Mouse (Mus musculus) erythroid progenitor cell, adult 5-6 weeks (primary cell): ENCODE measurements around the gene 6430531B16Rik. TPM values are rescaled to one million over a fixed set of nuclear protein-coding genes. Genes with fewer than 3 reads are reported as not detected.

Experiments used
- ATAC-seq: replicated peaks from 2 replicates; pipeline ENCODE4 v1.8.0; 2016; ENCODE audit warnings: moderate number of reproducible peaks, mild to moderate bottlenecking, moderate TSS enrichment, inconsistent platforms; ENCODE audit not compliant: poor library complexity, low FRiP score, severe bottlenecking
- total RNA-seq, 2 experiments: library from RNA; stranded (forward) in 1 of 2; stranded (reverse) in 1 of 2; fragments of 150-400 nt in 1 of 2; fragments of 186-747, 209-891 nt in 1 of 2; gene quantifications; 2 replicates each; pipeline versions ENCODE4 v1.2.3 to v1.2.4; 2015 to 2017; ENCODE audit warnings: low replicate concordance in 2 of 2

Gene 6430531B16Rik
- total RNA-seq, 2 experiments from 2014 or later, result not detected

- ATAC-seq, result no peak
Observed at GRCm38 (mm10) chr7:139944291-139945240, 34.0 kb downstream of the 6430531B16Rik start.

DNA sequence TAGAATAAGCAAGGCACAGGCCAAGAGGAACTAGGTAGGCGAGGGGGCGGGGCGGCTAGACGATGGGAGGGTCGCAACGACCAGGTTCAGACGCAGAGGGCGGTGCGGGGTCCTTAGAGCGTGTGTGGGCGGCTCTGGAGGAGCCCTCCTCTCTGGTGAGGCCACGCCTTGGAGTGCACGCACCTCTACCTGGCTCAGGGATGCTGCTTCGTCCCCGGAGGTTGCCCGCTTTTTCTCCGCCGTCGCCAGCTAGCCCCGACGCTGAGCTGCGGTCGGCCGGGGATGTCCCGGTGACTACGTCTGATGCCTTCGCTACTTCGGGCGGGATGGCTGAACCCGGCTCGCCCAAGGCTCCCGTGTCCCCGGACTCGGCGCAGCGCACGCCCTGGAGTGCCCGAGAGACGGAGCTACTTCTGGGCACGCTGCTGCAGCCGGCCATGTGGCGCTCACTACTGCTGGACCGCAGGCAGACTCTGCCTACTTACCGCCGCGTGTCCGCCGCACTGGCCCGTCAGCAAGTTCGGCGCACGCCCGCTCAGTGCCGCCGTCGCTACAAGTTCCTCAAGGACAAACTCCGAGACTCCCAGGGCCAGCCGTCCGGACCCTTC, 34.8 kb downstream of the 6430531B16Rik start, which contains the start of gene Utf1:
Utf1 (plus strand) TSS at position 116 of the 608 bp plus-strand sequence.
- ATAC-seq, result no peak

GRCm38 (mm10) chr7:139940476-139941209, 37.9 kb downstream of the 6430531B16Rik start:
- no peak for ATAC-seq

DNA sequence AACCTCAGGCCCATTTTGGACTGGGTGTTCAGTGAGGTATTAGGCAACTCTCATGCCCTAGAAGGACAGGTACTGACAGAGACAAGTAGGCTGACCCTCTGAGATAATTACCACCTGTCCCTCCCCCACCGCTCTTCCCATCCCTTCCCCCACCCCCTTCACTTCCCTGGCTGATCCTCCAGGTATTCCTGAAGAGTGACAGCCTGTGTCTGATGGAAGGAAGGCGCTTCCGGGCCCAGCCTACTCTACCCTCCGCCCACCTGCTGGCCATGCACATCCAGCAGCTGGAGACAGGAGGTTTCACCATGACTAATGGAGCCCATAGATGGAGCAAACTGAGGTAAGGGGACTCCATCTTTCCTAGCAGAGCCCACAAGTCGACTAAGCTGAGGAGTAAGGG, 40.7 kb downstream of the 6430531B16Rik start:
- ATAC-seq, result no peak

DNA sequence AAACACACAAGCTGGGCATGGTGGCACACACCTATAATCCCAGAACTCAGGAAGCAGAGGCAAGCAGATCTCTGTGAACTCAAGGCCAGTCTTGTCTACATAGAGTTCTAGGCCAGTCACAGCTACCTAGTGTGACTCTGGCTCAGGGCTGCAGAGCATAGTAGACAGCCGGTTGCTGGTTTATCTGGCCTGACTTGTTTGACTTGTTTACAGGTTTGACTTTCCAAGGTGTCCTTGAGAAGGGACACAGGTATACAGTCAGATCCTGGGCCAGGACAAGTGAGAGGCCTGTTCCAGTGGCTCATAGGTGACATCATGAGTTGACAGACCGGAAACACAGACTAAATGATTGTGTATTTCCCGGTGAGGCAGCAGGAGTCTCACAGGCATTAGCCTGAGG, 41.4 kb downstream of the 6430531B16Rik start:
- no peak for ATAC-seq

- no peak for ATAC-seq
Observed at GRCm38 (mm10) chr7:139936705-139937104, 41.9 kb downstream of the 6430531B16Rik start.

GRCm38 (mm10) chr7:139930732-139931131, 47.8 kb downstream of the 6430531B16Rik start:
- ATAC-seq, result no peak

Other genes starting within 250 kb of the 6430531B16Rik start
- gene Adgra1, start 144.6 kb downstream of the 6430531B16Rik start, total RNA-seq (2015; ENCODE audit: low replicate concordance), result not detected in 2 replicates
- gene Adgra1, start 144.6 kb downstream of the 6430531B16Rik start, total RNA-seq (2017; ENCODE audit: low replicate concordance), result not detected in 2 replicates
- gene Kndc1, start 84.1 kb downstream of the 6430531B16Rik start, total RNA-seq (2015; ENCODE audit: low replicate concordance), result not detected in 2 replicates
- not detected in 2 replicates for gene Kndc1, start 84.1 kb downstream of the 6430531B16Rik start, total RNA-seq (2017; ENCODE audit: low replicate concordance)
- gene Utf1, start 35.0 kb downstream of the 6430531B16Rik start, total RNA-seq (2015; ENCODE audit: low replicate concordance), result not detected in 2 replicates
- gene Utf1, start 35.0 kb downstream of the 6430531B16Rik start, total RNA-seq (2017; ENCODE audit: low replicate concordance), result not detected in 2 replicates
- gene Adam8, start 13.8 kb upstream of the 6430531B16Rik start, total RNA-seq (2015; ENCODE audit: low replicate concordance), result 9.2 and 9.4 TPM in 2 replicates
- 3.3 and 5.2 TPM in 2 replicates for gene Adam8, start 13.8 kb upstream of the 6430531B16Rik start, total RNA-seq (2017; ENCODE audit: low replicate concordance)
- 12.6 and 33.1 TPM in 2 replicates for gene Zfp511, start 57.6 kb upstream of the 6430531B16Rik start, total RNA-seq (2015; ENCODE audit: low replicate concordance)
- gene Zfp511, start 57.6 kb upstream of the 6430531B16Rik start, total RNA-seq (2017; ENCODE audit: low replicate concordance), result 4.0 and 12.8 TPM in 2 replicates
- 18.0 and 24.1 TPM in 2 replicates for gene Tubgcp2, start 57.9 kb upstream of the 6430531B16Rik start, total RNA-seq (2015; ENCODE audit: low replicate concordance)
- gene Tubgcp2, start 57.9 kb upstream of the 6430531B16Rik start, total RNA-seq (2017; ENCODE audit: low replicate concordance), result 26.9 and 48.3 TPM in 2 replicates
- gene Msx3, start 70.3 kb upstream of the 6430531B16Rik start, total RNA-seq (2015; ENCODE audit: low replicate concordance), result not detected in 2 replicates
- gene Msx3, start 70.3 kb upstream of the 6430531B16Rik start, total RNA-seq (2017; ENCODE audit: low replicate concordance), result not detected in 2 replicates
- not detected in 2 replicates for gene Caly, start 103.8 kb upstream of the 6430531B16Rik start, total RNA-seq (2015; ENCODE audit: low replicate concordance)
- gene Caly, start 103.8 kb upstream of the 6430531B16Rik start, total RNA-seq (2017; ENCODE audit: low replicate concordance), result not detected in 2 replicates
- gene Prap1, start 114.6 kb upstream of the 6430531B16Rik start, total RNA-seq (2015; ENCODE audit: low replicate concordance), result not detected in 2 replicates
- not detected in 2 replicates for gene Prap1, start 114.6 kb upstream of the 6430531B16Rik start, total RNA-seq (2017; ENCODE audit: low replicate concordance)
- not detected in 2 replicates for gene Fuom, start 123.7 kb upstream of the 6430531B16Rik start, total RNA-seq (2015; ENCODE audit: low replicate concordance)
- not detected in 2 replicates for gene Fuom, start 123.7 kb upstream of the 6430531B16Rik start, total RNA-seq (2017; ENCODE audit: low replicate concordance)
- 6.8 TPM in 1 of 2 replicates, not detected in the other for gene Paox, start 137.0 kb upstream of the 6430531B16Rik start, total RNA-seq (2015; ENCODE audit: low replicate concordance)
- gene Paox, start 137.0 kb upstream of the 6430531B16Rik start, total RNA-seq (2017; ENCODE audit: low replicate concordance), result 2.0 and 2.8 TPM in 2 replicates
- 16.2 and 20.1 TPM in 2 replicates for gene Echs1, start 137.7 kb upstream of the 6430531B16Rik start, total RNA-seq (2015; ENCODE audit: low replicate concordance)
- 8.6 and 12.6 TPM in 2 replicates for gene Echs1, start 137.7 kb upstream of the 6430531B16Rik start, total RNA-seq (2017; ENCODE audit: low replicate concordance)
- gene Mtg1, start 158.8 kb upstream of the 6430531B16Rik start, total RNA-seq (2015; ENCODE audit: low replicate concordance), result 7.6 TPM in 1 of 2 replicates, not detected in the other
- gene Mtg1, start 158.8 kb upstream of the 6430531B16Rik start, total RNA-seq (2017; ENCODE audit: low replicate concordance), result 1.4 TPM in 1 of 2 replicates, not detected in the other
- gene Sprn, start 176.1 kb upstream of the 6430531B16Rik start, total RNA-seq (2015; ENCODE audit: low replicate concordance), result not detected in 2 replicates
- not detected in 2 replicates for gene Sprn, start 176.1 kb upstream of the 6430531B16Rik start, total RNA-seq (2017; ENCODE audit: low replicate concordance)
- not detected in 2 replicates for gene Olfr522, start 186.0 kb upstream of the 6430531B16Rik start, total RNA-seq (2015; ENCODE audit: low replicate concordance)
- gene Olfr522, start 186.0 kb upstream of the 6430531B16Rik start, total RNA-seq (2017; ENCODE audit: low replicate concordance), result not detected in 2 replicates
- not detected in 2 replicates for gene Olfr523, start 194.5 kb upstream of the 6430531B16Rik start, total RNA-seq (2015; ENCODE audit: low replicate concordance)
- gene Olfr523, start 194.5 kb upstream of the 6430531B16Rik start, total RNA-seq (2017; ENCODE audit: low replicate concordance), result not detected in 2 replicates
- not detected in 2 replicates for gene Olfr524, start 227.2 kb upstream of the 6430531B16Rik start, total RNA-seq (2015; ENCODE audit: low replicate concordance)
- not detected in 2 replicates for gene Olfr524, start 227.2 kb upstream of the 6430531B16Rik start, total RNA-seq (2017; ENCODE audit: low replicate concordance)
- gene Cd163l1, start 239.5 kb upstream of the 6430531B16Rik start, total RNA-seq (2015; ENCODE audit: low replicate concordance), result not detected in 2 replicates
- gene Cd163l1, start 239.5 kb upstream of the 6430531B16Rik start, total RNA-seq (2017; ENCODE audit: low replicate concordance), result not detected in 2 replicates